Mouse (Mus musculus): Measurements from ENCODE around the gene Antxr1.

The Antxr1 gene

GRCm38 (mm10) chr6:87292911-87293851 is 42.4 kb downstream of the Antxr1 start:
- intact Hi-C loops (cut with DNase I): no loop called here

GRCm38 (mm10) chr6:87287251-87287650 is 48.4 kb downstream of the Antxr1 start:
- intact Hi-C loops (cut with DNase I): no loop called here

GRCm38 (mm10) chr6:87285365-87285749 is 50.3 kb downstream of the Antxr1 start:
- intact Hi-C loops (cut with DNase I): no loop called here

- intact Hi-C loops (cut with DNase I): no loop called here
Measured at GRCm38 (mm10) chr6:87284716-87285364, 50.8 kb downstream of the Antxr1 start.

- intact Hi-C loops (cut with DNase I): no loop called here
Measured at GRCm38 (mm10) chr6:87282346-87282781, 53.3 kb downstream of the Antxr1 start.

GRCm38 (mm10) chr6:87281771-87282170 is 53.9 kb downstream of the Antxr1 start:
- intact Hi-C loops (cut with DNase I): no loop called here

- intact Hi-C loops (cut with DNase I): no loop called here
Measured at GRCm38 (mm10) chr6:87278151-87278550, 57.5 kb downstream of the Antxr1 start.

- intact Hi-C loops (cut with DNase I): no loop called here
Measured at GRCm38 (mm10) chr6:87277527-87277926, 58.1 kb downstream of the Antxr1 start.

GRCm38 (mm10) chr6:87276941-87277340 is 58.7 kb downstream of the Antxr1 start:
- intact Hi-C loops (cut with DNase I): no loop called here

- intact Hi-C loops (cut with DNase I): no loop called here
Measured at GRCm38 (mm10) chr6:87274779-87275178, 60.8 kb downstream of the Antxr1 start.

GRCm38 (mm10) chr6:87273791-87274190 is 61.8 kb downstream of the Antxr1 start:
- intact Hi-C loops (cut with DNase I): no loop called here

GRCm38 (mm10) chr6:87273141-87273540 is 62.5 kb downstream of the Antxr1 start:
- intact Hi-C loops (cut with DNase I): no loop called here

GRCm38 (mm10) chr6:87272202-87272601 is 63.4 kb downstream of the Antxr1 start:
- intact Hi-C loops (cut with DNase I): no loop called here

GRCm38 (mm10) chr6:87270452-87270851 is 65.2 kb downstream of the Antxr1 start:
- intact Hi-C loops (cut with DNase I): no loop called here

- intact Hi-C loops (cut with DNase I): no loop called here
Measured at GRCm38 (mm10) chr6:87269950-87270349, 65.7 kb downstream of the Antxr1 start.

GRCm38 (mm10) chr6:87262666-87263065 is 73.0 kb downstream of the Antxr1 start:
- intact Hi-C loops (cut with DNase I): no loop called here

- intact Hi-C loops (cut with DNase I): no loop called here
Measured at GRCm38 (mm10) chr6:87258976-87259375, 76.6 kb downstream of the Antxr1 start.

GRCm38 (mm10) chr6:87257981-87258775 is 77.4 kb downstream of the Antxr1 start:
- intact Hi-C loops (cut with DNase I): no loop called here

GRCm38 (mm10) chr6:87257471-87257870 is 78.2 kb downstream of the Antxr1 start:
- intact Hi-C loops (cut with DNase I): no loop called here

GRCm38 (mm10) chr6:87255668-87256067 is 80.0 kb downstream of the Antxr1 start:
- intact Hi-C loops (cut with DNase I): no loop called here

- intact Hi-C loops (cut with DNase I): no loop called here
Measured at GRCm38 (mm10) chr6:87254756-87255155, 80.9 kb downstream of the Antxr1 start.

GRCm38 (mm10) chr6:87251716-87252115 is 83.9 kb downstream of the Antxr1 start:
- intact Hi-C loops (cut with DNase I): no loop called here
